21 mouse cellular contexts compared by ENCODE assay signal in genomic region chr9:43753481-43753880, GRCm38 (mm10). TPM values are rescaled to one million over a fixed set of nuclear protein-coding genes. Genes with fewer than 3 reads are reported as not detected.
A peak's percentile ranks its signal among the peaks of the same experiment; 100 is the strongest.
DNase-seq lines count a peak whose midpoint lies in the region; ATAC-seq and TF ChIP-seq lines count a peak whose summit lies in the region.
"Had no signal": no experiment of that assay in that cellular context is flagged by ENCODE, and none has a peak within 500 bp of the region (broad histone marks: within the 10 kb centered on the region; RNA-seq: fewer than 3 reads in every experiment).

No protein-coding gene starts in this region.

- peaks cover 23% of the 10 kb centered on the region for H3K4me1 ChIP-seq in hindbrain, embryonic 11.5 days (replicated peaks; ENCODE audit: control insufficient read depth, insufficient read depth, low read length)
- H3K4me1 ChIP-seq in hindbrain, postnatal 0 days (ENCODE audit: insufficient read depth, low read length) = peaks cover 34% of the 10 kb centered on the region
- peaks cover 46% of the 10 kb centered on the region for H3K4me1 ChIP-seq in neural tube, embryonic 11.5 days (ENCODE audit: control insufficient read depth, insufficient read depth, low read length)
- H3K4me1 ChIP-seq in hindbrain, embryonic 14.5 days (replicated peaks; ENCODE audit: control insufficient read depth, insufficient read depth, low read length) = peaks cover 75% of the 10 kb centered on the region
- H3K4me1 ChIP-seq in neural tube, embryonic 14.5 days (ENCODE audit: control insufficient read depth, insufficient read depth, low read length) = peaks cover 47% of the 10 kb centered on the region

- H3K36me3 ChIP-seq in hindbrain, embryonic 11.5 days (ENCODE audit: control insufficient read depth, insufficient read depth, low read length) = no peaks in the 10 kb centered on the region
- no peaks in the 10 kb centered on the region for H3K36me3 ChIP-seq in hindbrain, postnatal 0 days (ENCODE audit: insufficient read depth, low read length)
- H3K36me3 ChIP-seq in neural tube, embryonic 11.5 days (ENCODE audit: control insufficient read depth, insufficient read depth, low read length) = no peaks in the 10 kb centered on the region
- no peaks in the 10 kb centered on the region for H3K36me3 ChIP-seq in hindbrain, embryonic 14.5 days (replicated peaks; ENCODE audit: control insufficient read depth, insufficient read depth)
- H3K36me3 ChIP-seq in neural tube, embryonic 14.5 days (ENCODE audit: control insufficient read depth, insufficient read depth, low read length) = no peaks in the 10 kb centered on the region
- H3K36me3 ChIP-seq: hindbrain, embryonic 15.5 days; lung, embryonic 15.5 days had no signal

- no peak for ATAC-seq in hindbrain, embryonic 11.5 days (ENCODE audit: low FRiP score)
- no peak for ATAC-seq in hindbrain, postnatal 0 days
- no peak for ATAC-seq in neural tube, embryonic 11.5 days (ENCODE audit: insufficient read depth, low FRiP score, low TSS enrichment)
- ATAC-seq in hindbrain, embryonic 14.5 days (ENCODE audit: low FRiP score) = no peak
- no peak for ATAC-seq in neural tube, embryonic 14.5 days (ENCODE audit: low read depth)
- ATAC-seq: forebrain, embryonic 14.5 days; intestine, postnatal 0 days had no signal

- no peak overlapping the region for H3K9ac ChIP-seq in hindbrain, embryonic 11.5 days (ENCODE audit: low read depth, low read length)
- H3K9ac ChIP-seq in hindbrain, postnatal 0 days (replicated peaks; ENCODE audit: low read length) = no peak overlapping the region
- H3K9ac ChIP-seq in neural tube, embryonic 11.5 days (ENCODE audit: low read length) = no peak overlapping the region
- H3K9ac ChIP-seq in hindbrain, embryonic 14.5 days = 0 out of 2 replicates have a peak overlapping the region, but pooled peaks have one; percentile 12
- H3K9ac ChIP-seq in neural tube, embryonic 14.5 days (replicated peaks; ENCODE audit: low read depth, low read length) = no peak overlapping the region
- H3K9ac ChIP-seq: hindbrain, embryonic 15.5 days; lung, embryonic 15.5 days had no signal

- peak overlapping the region; percentile 91 for H3K27ac ChIP-seq in hindbrain, embryonic 11.5 days (ENCODE audit: low read depth, low read length)
- H3K27ac ChIP-seq in hindbrain, postnatal 0 days = no peak overlapping the region
- peak overlapping the region; percentile 79 for H3K27ac ChIP-seq in neural tube, embryonic 11.5 days (ENCODE audit: low read depth, low read length)
- no peak overlapping the region for H3K27ac ChIP-seq in hindbrain, embryonic 14.5 days
- H3K27ac ChIP-seq in neural tube, embryonic 14.5 days (ENCODE audit: low read depth, low read length) = peak overlapping the region; percentile 82
- H3K27ac ChIP-seq: heart, adult 2 months; lung, embryonic 15.5 days; stomach, postnatal 0 days had no signal

- no peaks in the 10 kb centered on the region for H3K9me3 ChIP-seq in hindbrain, embryonic 11.5 days (ENCODE audit: control insufficient read depth, low read length)
- no peaks in the 10 kb centered on the region for H3K9me3 ChIP-seq in hindbrain, postnatal 0 days (ENCODE audit: low read length)
- H3K9me3 ChIP-seq in neural tube, embryonic 11.5 days (ENCODE audit: control insufficient read depth, low read length) = no peaks in the 10 kb centered on the region
- H3K9me3 ChIP-seq in hindbrain, embryonic 14.5 days (ENCODE audit: control insufficient read depth, low read length) = no peaks in the 10 kb centered on the region
- no peaks in the 10 kb centered on the region for H3K9me3 ChIP-seq in neural tube, embryonic 14.5 days (ENCODE audit: control insufficient read depth, low read length)
- H3K9me3 ChIP-seq: hindbrain, embryonic 15.5 days; lung, embryonic 15.5 days had no signal

- H3K4me2 ChIP-seq in hindbrain, embryonic 11.5 days (replicated peaks; ENCODE audit: low read depth, low read length) = no peak overlapping the region
- H3K4me2 ChIP-seq in hindbrain, postnatal 0 days (ENCODE audit: low read depth, low read length) = no peak overlapping the region
- H3K4me2 ChIP-seq in neural tube, embryonic 11.5 days (ENCODE audit: low read depth) = no peak overlapping the region
- no peak overlapping the region for H3K4me2 ChIP-seq in hindbrain, embryonic 14.5 days (replicated peaks)
- no peak overlapping the region for H3K4me2 ChIP-seq in neural tube, embryonic 14.5 days (ENCODE audit: low read depth, low read length)
- H3K4me2 ChIP-seq: hindbrain, embryonic 15.5 days; lung, embryonic 15.5 days; midbrain, embryonic 11.5 days had no signal

- TF ChIP-seq CTCF in hindbrain, postnatal 0 days (IDR thresholded peaks at IDR 0.05; ENCODE audit: low read depth) = no peak

- intact Hi-C loops in heart, postnatal 36 days (cut with DNase I) = no loop called here

- WGBS in hindbrain, embryonic 11.5 days = 76% methylated on average over 6 of the region's 6 CpGs
- WGBS in hindbrain, postnatal 0 days = 70% methylated on average over 6 of the region's 6 CpGs
- WGBS in neural tube, embryonic 11.5 days = 82% methylated on average over 6 of the region's 6 CpGs
- 72% methylated on average over 6 of the region's 6 CpGs for WGBS in hindbrain, embryonic 14.5 days
- 76% methylated on average over 6 of the region's 6 CpGs for WGBS in neural tube, embryonic 14.5 days

- H3K27me3 ChIP-seq in hindbrain, embryonic 11.5 days (ENCODE audit: control insufficient read depth, insufficient read depth, low read length) = no peaks in the 10 kb centered on the region
- H3K27me3 ChIP-seq in hindbrain, postnatal 0 days (ENCODE audit: insufficient read depth, low read length) = no peaks in the 10 kb centered on the region
- no peaks in the 10 kb centered on the region for H3K27me3 ChIP-seq in neural tube, embryonic 11.5 days (ENCODE audit: control insufficient read depth, insufficient read depth, low read length)
- no peaks in the 10 kb centered on the region for H3K27me3 ChIP-seq in hindbrain, embryonic 14.5 days (ENCODE audit: control insufficient read depth, insufficient read depth, low read length)
- no peaks in the 10 kb centered on the region for H3K27me3 ChIP-seq in neural tube, embryonic 14.5 days (ENCODE audit: control insufficient read depth, insufficient read depth, low read length)
- H3K27me3 ChIP-seq: hindbrain, embryonic 15.5 days; lung, embryonic 15.5 days had no signal

- no peak overlapping the region for H3K4me3 ChIP-seq in hindbrain, embryonic 11.5 days (ENCODE audit: low read depth, low read length)
- no peak overlapping the region for H3K4me3 ChIP-seq in hindbrain, postnatal 0 days (ENCODE audit: low read length)
- H3K4me3 ChIP-seq in neural tube, embryonic 11.5 days (ENCODE audit: low read depth, low read length) = no peak overlapping the region
- H3K4me3 ChIP-seq in hindbrain, embryonic 14.5 days (replicated peaks; ENCODE audit: low read length) = no peak overlapping the region
- H3K4me3 ChIP-seq in neural tube, embryonic 14.5 days (ENCODE audit: low read depth, low read length) = no peak overlapping the region
- H3K4me3 ChIP-seq: heart, adult 2 months; hindbrain, embryonic 15.5 days; lung, embryonic 15.5 days had no signal

- no peak for DNase-seq in hindbrain, embryonic 11.5 days (ENCODE audit: low spot score)
- DNase-seq in hindbrain, postnatal 0 days (ENCODE audit: low spot score) = no peak
- no peak for DNase-seq in neural tube, embryonic 11.5 days (ENCODE audit: low spot score)
- DNase-seq in neural tube, embryonic 10.5 days (ENCODE audit: extremely low spot score, low spot score) = no peak
- no peak for DNase-seq in hindbrain, embryonic 14.5 days (ENCODE audit: low spot score)
- DNase-seq in adrenal gland, postnatal 10 days = no peak
- no peak for DNase-seq in heart, postnatal 36 days
- DNase-seq: B cell, adult 2 months; cerebellum, adult 8-10 months; gastrocnemius, postnatal 14 days; heart, adult 2 months; lung, postnatal 4 days; retina, postnatal 1 day; thymus, postnatal 14 days had no signal

RNA-seq across cellular contexts. Expression of gene Nectin1, which starts 9.7 kb away (rescaled TPM):
- polyA plus RNA-seq in hindbrain, embryonic 11.5 days (2014; fragmentation: Nextera tagmentation; extraction: Ambion mirVana) = 8.5 and 10.9 TPM in 2 replicates
- 69.2 and 72.8 TPM in 2 replicates for total RNA-seq in hindbrain, postnatal 0 days (2014; rRNA removed)
- polyA plus RNA-seq in hindbrain, postnatal 0 days (2015; fragmentation: Nextera tagmentation; extraction: Ambion mirVana) = 15.7 and 17.1 TPM in 2 replicates
- 10.3 and 10.9 TPM in 2 replicates for polyA plus RNA-seq in neural tube, embryonic 11.5 days (2014; fragmentation: Nextera tagmentation; extraction: Ambion mirVana)
- polyA plus RNA-seq in hindbrain, embryonic 14.5 days (2014; fragmentation: Nextera tagmentation; extraction: Ambion mirVana) = 18.0 and 18.9 TPM in 2 replicates
- 14.9 and 21.1 TPM in 2 replicates for polyA plus RNA-seq in neural tube, embryonic 14.5 days (2014; fragmentation: Nextera tagmentation; extraction: Ambion mirVana)
- 10 to 100 TPM; 18.2 to 21.7 TPM for total RNA-seq in adrenal gland, postnatal 10 days (2021)
- 1 to 10 TPM; 2.6 to 3.1 TPM for total RNA-seq in heart, postnatal 36 days (2021)

Comparison
In these comparisons a context has a peak if more than half of its experiments do, and no peak if none do; other contexts are left out.
1. H3K27ac ChIP-seq: peak in hindbrain, embryonic 11.5 days (single experiment), neural tube, embryonic 11.5 days (single experiment) and neural tube, embryonic 14.5 days (single experiment); none in hindbrain, postnatal 0 days (single experiment) and hindbrain, embryonic 14.5 days (single experiment).